Mouse (Mus musculus) cerebellum, adult 2 months (tissue): ENCODE measurements around the gene Rimbp2.

Source experiments
- CTCF ChIP-seq: fragments of 200-500 bp; IDR thresholded peaks from 2 replicates; pipeline ENCODE4 v1.5.1; 2011; ENCODE audit warnings: low read depth, mild to moderate bottlenecking, control low read depth, low read length, moderate library complexity, borderline replicate concordance; ENCODE audit not compliant: insufficient read depth
- POLR2A ChIP-seq: fragments of 200-500 bp; IDR thresholded peaks from 2 replicates; pipeline ENCODE4 v1.6.1; 2011; ENCODE audit warnings: low read length, control low read depth, borderline replicate concordance; ENCODE audit not compliant: insufficient read depth

DNA sequence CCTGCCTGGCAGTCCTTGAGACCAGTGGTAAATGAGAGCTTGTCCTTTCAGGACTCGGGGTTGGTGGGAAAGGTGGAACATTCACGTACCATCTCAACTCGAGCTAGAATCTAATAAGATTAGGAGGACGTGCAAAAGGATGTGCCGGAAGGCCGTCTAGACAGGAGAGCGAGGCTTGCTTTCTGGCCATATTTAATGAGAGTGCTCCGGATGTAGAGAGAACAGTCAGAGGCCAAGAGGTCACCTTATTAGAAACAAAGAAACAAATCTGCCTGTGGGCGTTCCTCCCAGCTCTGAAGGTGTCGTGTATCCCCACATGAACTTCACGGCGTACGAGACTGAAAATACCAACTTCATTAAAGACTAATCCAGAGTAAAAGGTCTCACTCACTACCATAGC lies 53.3 kb downstream of the Rimbp2 start:
- no peak for TF ChIP-seq CTCF
- no peak for TF ChIP-seq POLR2A
